Mouse (Mus musculus): ENCODE results near the gene Hadh. TPM values are rescaled to one million over a fixed set of nuclear protein-coding genes. Genes with fewer than 3 reads are reported as not detected.

Hadh gene
- polyA plus RNA-seq, 1 experiment from 2014 or later, result 31.6 TPM

DNA sequence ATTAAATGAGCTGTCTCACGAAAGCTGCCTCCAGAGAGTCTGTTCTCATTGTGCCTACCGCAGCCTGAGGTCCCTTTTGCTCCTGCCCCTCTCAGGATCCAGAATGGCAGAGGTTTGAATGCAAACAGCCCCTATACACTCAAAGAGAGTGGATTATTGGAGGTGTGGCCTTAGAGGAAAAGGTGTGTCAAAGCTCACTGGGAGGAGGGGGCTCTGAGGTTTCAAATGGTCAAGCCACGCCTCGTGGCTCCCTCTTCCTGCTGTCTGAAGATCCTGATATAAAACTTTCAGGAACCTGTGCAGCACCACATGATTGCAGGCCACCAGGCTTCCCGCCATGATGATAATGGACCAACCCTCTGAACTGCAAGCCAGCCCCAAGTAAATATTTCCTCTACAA lies 24.1 kb downstream of the Hadh start:
- 86% methylated on average over 5 of the region's 5 CpGs for WGBS
- ATAC-seq, result no peak

DNA sequence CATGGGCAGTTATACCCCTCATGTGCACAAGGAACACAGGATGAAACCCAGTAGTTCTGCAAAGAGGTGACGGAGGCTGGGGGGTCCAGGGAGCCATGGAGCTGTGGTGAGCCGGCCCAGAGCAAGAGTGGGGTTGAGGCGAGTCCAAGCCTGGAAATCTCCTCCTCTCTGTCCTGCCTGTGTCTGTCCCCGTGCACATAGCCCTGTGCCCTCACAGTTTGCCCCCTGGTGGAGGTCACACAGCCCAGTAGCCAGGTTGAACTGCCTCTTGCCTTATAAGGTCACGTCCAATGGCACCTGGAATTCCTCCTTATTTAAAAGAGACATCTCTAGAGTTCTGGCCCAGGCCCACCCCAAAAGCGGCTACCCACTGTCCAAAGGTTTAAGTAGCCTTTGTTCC lies 24.5 kb downstream of the Hadh start:
- H3K9ac ChIP-seq (replicated peaks), result no peak overlapping the region
- H3K27ac ChIP-seq, result no peak overlapping the region
- no peaks in the 10 kb centered on the region for H3K27me3 ChIP-seq
- H3K4me3 ChIP-seq (replicated peaks), result no peak overlapping the region
- no peak overlapping the region for H3K4me2 ChIP-seq (replicated peaks)
- no peaks in the 10 kb centered on the region for H3K36me3 ChIP-seq
- 79% methylated on average over 6 of the region's 6 CpGs for WGBS
- ATAC-seq, result no peak
- H3K9me3 ChIP-seq, result no peaks in the 10 kb centered on the region
- no peaks in the 10 kb centered on the region for H3K4me1 ChIP-seq (replicated peaks)

More for the DNA sequence above, 24.1 kb downstream of the Hadh start:
- H3K4me3 ChIP-seq (replicated peaks), result no peak overlapping the region
- no peaks in the 10 kb centered on the region for H3K27me3 ChIP-seq
- no peaks in the 10 kb centered on the region for H3K4me1 ChIP-seq (replicated peaks)
- no peak overlapping the region for H3K9ac ChIP-seq (replicated peaks)
- H3K27ac ChIP-seq, result no peak overlapping the region
- H3K36me3 ChIP-seq, result no peaks in the 10 kb centered on the region
- no peaks in the 10 kb centered on the region for H3K9me3 ChIP-seq
- H3K4me2 ChIP-seq (replicated peaks), result no peak overlapping the region

GRCm38 (mm10) chr3:131246579-131247046 lies 25.3 kb downstream of the Hadh start:
- no peaks in the 10 kb centered on the region for H3K9me3 ChIP-seq
- no peaks in the 10 kb centered on the region for H3K36me3 ChIP-seq
- H3K4me2 ChIP-seq (replicated peaks), result no peak overlapping the region
- H3K27me3 ChIP-seq, result no peaks in the 10 kb centered on the region
- H3K9ac ChIP-seq (replicated peaks), result no peak overlapping the region
- H3K27ac ChIP-seq, result no peak overlapping the region
- no peaks in the 10 kb centered on the region for H3K4me1 ChIP-seq (replicated peaks)
- ATAC-seq, result no peak
- WGBS, result 94% methylated on average over 8 of the region's 8 CpGs
- no peak overlapping the region for H3K4me3 ChIP-seq (replicated peaks)

GRCm38 (mm10) chr3:131245766-131246578 lies 25.9 kb downstream of the Hadh start:
- Histone ChIP-seq H3K9me3 (no peaks in the 10 kb centered on the region), H3K27me3 (no peaks in the 10 kb centered on the region), H3K9ac (replicated peaks) (no peak overlapping the region), H3K27ac (no peak overlapping the region), H3K4me2 (replicated peaks) (no peak overlapping the region), H3K4me1 (replicated peaks) (no peaks in the 10 kb centered on the region), H3K4me3 (replicated peaks) (no peak overlapping the region), H3K36me3 (no peaks in the 10 kb centered on the region)
- ATAC-seq, result peak; percentile 67
- WGBS, result 55% methylated on average over 11 of the region's 11 CpGs

DNA sequence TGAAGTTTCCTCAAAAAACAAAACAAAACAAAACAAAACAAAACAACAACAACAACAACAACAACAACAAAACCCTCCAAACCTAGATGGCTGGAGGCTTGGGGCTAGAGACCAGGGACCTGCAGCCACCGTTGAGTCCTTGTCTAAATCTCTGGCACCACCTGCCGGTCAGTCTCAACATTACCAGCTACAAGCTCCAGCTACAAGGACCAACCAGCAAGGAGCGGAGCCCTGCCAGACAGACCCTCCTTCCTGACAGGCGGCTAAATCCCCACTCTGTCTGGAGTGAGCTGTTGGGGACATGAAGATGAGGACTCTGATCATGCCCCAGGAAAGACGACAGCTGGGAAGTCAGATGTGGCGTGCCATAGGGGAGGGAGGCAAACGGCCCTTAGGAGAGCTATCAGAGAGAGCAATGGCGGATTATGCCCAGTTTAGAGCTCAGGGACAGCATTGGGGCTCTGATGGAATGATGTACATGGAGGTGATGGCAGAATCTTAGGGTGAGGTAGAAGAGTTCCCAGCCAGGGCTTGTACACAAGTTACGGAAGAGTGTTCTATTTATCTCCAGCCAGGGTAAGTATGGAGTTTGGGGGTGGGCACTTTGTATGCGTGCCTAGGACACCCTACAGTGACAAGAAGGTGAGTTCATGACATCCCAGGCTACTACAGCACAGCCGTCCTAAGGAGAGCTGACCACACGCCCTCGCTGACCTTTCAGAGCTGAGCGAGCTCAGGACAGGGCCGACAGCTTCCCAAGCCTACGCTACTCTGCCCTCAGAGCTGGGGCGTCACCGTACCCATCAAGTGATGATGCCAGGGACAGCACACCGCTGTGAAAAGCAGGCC lies 33.9 kb downstream of the Hadh start:
- Histone ChIP-seq H3K4me1 (replicated peaks) (peaks cover 6% of the 10 kb centered on the region; the same call in 1 of the 2 replicates), H3K27me3 (no peaks in the 10 kb centered on the region), H3K36me3 (no peaks in the 10 kb centered on the region), H3K9me3 (no peaks in the 10 kb centered on the region), H3K4me2 (replicated peaks) (peak overlapping the region; percentile 39), H3K27ac (no peak overlapping the region), H3K4me3 (replicated peaks) (no peak overlapping the region), H3K9ac (replicated peaks) (peak overlapping the region; percentile 46; the same call in 1 of the 2 replicates)
- WGBS, result 61% methylated on average over 19 of the region's 19 CpGs
- peak; percentile 89 for ATAC-seq

DNA sequence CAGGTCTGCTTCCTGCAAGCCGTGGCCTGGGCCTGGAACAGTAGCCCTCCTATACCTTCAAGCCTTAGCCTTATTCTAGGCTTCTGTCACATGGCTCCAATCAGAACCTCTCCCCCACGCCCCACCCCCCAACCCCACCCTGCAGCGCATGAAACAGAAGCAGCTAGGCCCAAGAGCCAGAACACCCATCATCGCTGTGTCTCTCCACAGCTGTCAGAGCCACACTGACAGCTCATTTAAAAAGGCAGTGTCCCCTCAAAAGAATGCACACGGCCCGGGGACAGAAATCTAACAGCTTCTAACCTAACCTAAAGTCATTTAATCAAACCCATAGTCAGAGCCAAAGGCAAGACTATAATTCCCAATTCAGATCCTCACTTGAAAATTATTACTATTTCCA lies 34.8 kb downstream of the Hadh start:
- Histone ChIP-seq H3K4me1 (replicated peaks) (peaks cover 6% of the 10 kb centered on the region; the same call in 1 of the 2 replicates), H3K4me2 (replicated peaks) (no peak overlapping the region), H3K9ac (replicated peaks) (no peak overlapping the region), H3K27ac (no peak overlapping the region), H3K27me3 (no peaks in the 10 kb centered on the region), H3K36me3 (no peaks in the 10 kb centered on the region), H3K4me3 (replicated peaks) (no peak overlapping the region), H3K9me3 (no peaks in the 10 kb centered on the region)
- ATAC-seq, result no peak
- WGBS, result 78% methylated on average over 6 of the region's 6 CpGs

GRCm38 (mm10) chr3:131228083-131228482 lies 43.8 kb downstream of the Hadh start:
- 0 out of 2 replicates have a peak, but pooled peaks have one; percentile 9 for ATAC-seq
- WGBS, result 73% methylated on average over 6 of the region's 6 CpGs

GRCm38 (mm10) chr3:131218636-131219390 lies 53.1 kb downstream of the Hadh start:
- Histone ChIP-seq H3K9ac (replicated peaks) (no peak overlapping the region), H3K4me3 (replicated peaks) (no peak overlapping the region), H3K27me3 (no peaks in the 10 kb centered on the region), H3K36me3 (peaks cover 20% of the 10 kb centered on the region; the same call in 1 of the 2 replicates), H3K27ac (no peak overlapping the region), H3K9me3 (no peaks in the 10 kb centered on the region), H3K4me1 (replicated peaks) (no peaks in the 10 kb centered on the region), H3K4me2 (replicated peaks) (no peak overlapping the region)
- no peak for ATAC-seq
- WGBS, result 90% methylated on average over 14 of the region's 14 CpGs

More at GRCm38 (mm10) chr3:131228083-131228482, 43.8 kb downstream of the Hadh start:
- no peak overlapping the region for H3K27ac ChIP-seq
- no peaks in the 10 kb centered on the region for H3K9me3 ChIP-seq
- H3K9ac ChIP-seq (replicated peaks), result no peak overlapping the region
- H3K27me3 ChIP-seq, result no peaks in the 10 kb centered on the region
- no peak overlapping the region for H3K4me3 ChIP-seq (replicated peaks)
- peaks cover 3% of the 10 kb centered on the region; the same call in 1 of the 2 replicates for H3K36me3 ChIP-seq
- H3K4me1 ChIP-seq (replicated peaks), result no peaks in the 10 kb centered on the region
- H3K4me2 ChIP-seq (replicated peaks), result no peak overlapping the region

DNA sequence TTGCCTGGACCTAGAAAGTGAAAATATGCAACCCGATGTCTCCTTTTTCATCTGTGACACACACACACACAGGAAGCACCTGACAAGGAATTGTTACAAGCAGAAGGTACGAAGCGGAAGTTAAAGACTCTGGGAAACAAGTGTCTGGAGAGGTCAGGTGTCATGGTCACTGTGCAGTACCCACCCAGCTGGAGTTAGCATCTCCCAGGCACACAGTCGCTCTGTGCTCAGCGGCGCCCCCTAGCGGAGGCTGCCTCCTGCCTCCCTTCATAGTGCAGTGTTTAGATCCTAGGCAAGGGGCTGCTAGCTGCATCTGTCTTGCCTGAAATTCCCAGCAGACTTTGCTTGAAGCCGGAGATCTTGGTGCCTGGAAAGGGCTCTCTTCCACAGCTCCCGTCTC lies 57.1 kb downstream of the Hadh start:
- Histone ChIP-seq H3K4me1 (replicated peaks) (no peaks in the 10 kb centered on the region), H3K4me2 (replicated peaks) (no peak overlapping the region), H3K27me3 (no peaks in the 10 kb centered on the region), H3K9ac (replicated peaks) (no peak overlapping the region), H3K9me3 (no peaks in the 10 kb centered on the region), H3K4me3 (replicated peaks) (no peak overlapping the region), H3K27ac (no peak overlapping the region), H3K36me3 (peaks cover 17% of the 10 kb centered on the region; the same call in 1 of the 2 replicates)
- peak; percentile 58; the same call in 1 of the 2 replicates for ATAC-seq
- WGBS, result 69% methylated on average over 9 of the region's 9 CpGs

GRCm38 (mm10) chr3:131214060-131214658 lies 57.7 kb downstream of the Hadh start:
- Histone ChIP-seq H3K27me3 (no peaks in the 10 kb centered on the region), H3K9me3 (no peaks in the 10 kb centered on the region), H3K4me1 (replicated peaks) (no peaks in the 10 kb centered on the region), H3K4me3 (replicated peaks) (no peak overlapping the region), H3K27ac (no peak overlapping the region), H3K4me2 (replicated peaks) (no peak overlapping the region), H3K36me3 (peaks cover 15% of the 10 kb centered on the region; the same call in 1 of the 2 replicates), H3K9ac (replicated peaks) (no peak overlapping the region)
- 91% methylated on average over 9 of the region's 9 CpGs for WGBS
- ATAC-seq, result no peak

DNA sequence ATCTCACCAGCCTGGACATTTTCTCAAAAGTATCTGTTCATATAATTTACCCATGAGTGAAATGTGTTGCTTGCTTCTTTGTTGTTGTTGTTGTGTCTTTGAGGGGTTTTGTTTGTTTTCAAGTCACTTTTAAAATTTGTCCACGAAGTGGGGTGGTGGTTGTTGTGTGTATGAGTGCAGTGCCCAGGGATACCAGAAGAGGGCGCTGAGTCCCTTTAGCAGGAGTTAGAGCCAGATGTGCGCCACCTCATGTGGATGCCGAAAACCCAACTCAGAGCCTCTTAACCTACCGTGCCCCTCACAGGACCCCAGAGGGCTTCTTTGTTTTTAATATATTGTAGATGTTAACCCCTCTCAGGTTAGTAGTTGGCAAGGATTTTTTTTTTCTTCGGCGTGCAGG lies 59.7 kb downstream of the Hadh start:
- H3K4me1 ChIP-seq (replicated peaks), result 0 out of 2 replicates have a peak, but pooled peaks cover 8% of the 10 kb centered on the region
- 0 out of 2 replicates have a peak, but pooled peaks cover 11% of the 10 kb centered on the region for H3K36me3 ChIP-seq
- no peaks in the 10 kb centered on the region for H3K27me3 ChIP-seq
- H3K9ac ChIP-seq (replicated peaks), result no peak overlapping the region
- H3K4me3 ChIP-seq (replicated peaks), result no peak overlapping the region
- 84% methylated on average over 7 of the region's 7 CpGs for WGBS
- H3K9me3 ChIP-seq, result no peaks in the 10 kb centered on the region
- no peak overlapping the region for H3K4me2 ChIP-seq (replicated peaks)
- ATAC-seq, result no peak
- no peak overlapping the region for H3K27ac ChIP-seq
